Mouse (Mus musculus) hindbrain, embryonic 16.5 days (tissue): ENCODE results near the gene Fbxo36. TPM values are rescaled to one million over a fixed set of nuclear protein-coding genes. Genes with fewer than 3 reads are reported as not detected.
A peak's percentile ranks its signal among the peaks of the same experiment; 100 is the strongest.

ENCODE experiments used
- ATAC-seq: fragments of 200-750 bp; cut with Nextera tagmentation; 2 replicates; pipeline ENCODE4 v1.8.0; 2017; ENCODE audit warnings: moderate TSS enrichment, moderate library complexity
- H3K27ac ChIP-seq: fragments of 300-500 bp; sonication (generic); 2 replicates; pipeline ENCODE4 v1.5.1; 2014; ENCODE audit warnings: low read depth, mild to moderate bottlenecking, control low read depth, low read length, moderate library complexity
- H3K27me3 ChIP-seq: fragments of 300-500 bp; sonication (generic); replicated peaks from 2 replicates; pipeline ENCODE4 v1.6.1; 2014; ENCODE audit warnings: low read length; ENCODE audit not compliant: control insufficient read depth, insufficient read depth
- H3K36me3 ChIP-seq: fragments of 300-500 bp; sonication (generic); 2 replicates; pipeline ENCODE4 v1.6.1; 2014; ENCODE audit warnings: mild to moderate bottlenecking, low read length, moderate library complexity, mixed read lengths; ENCODE audit not compliant: control insufficient read depth, insufficient read depth
- H3K4me1 ChIP-seq: fragments of 300-500 bp; sonication (generic); 2 replicates; pipeline ENCODE4 v1.6.1; 2014; ENCODE audit warnings: low read depth, low read length; ENCODE audit not compliant: control insufficient read depth, insufficient read depth
- H3K4me2 ChIP-seq: fragments of 300-500 bp; sonication (generic); 2 replicates; pipeline ENCODE4 v1.6.1; 2014; ENCODE audit warnings: mild to moderate bottlenecking, low read length, control low read depth, moderate library complexity
- H3K4me3 ChIP-seq: fragments of 300-500 bp; sonication (generic); 2 replicates; pipeline ENCODE4 v1.5.1; 2014; ENCODE audit warnings: mild to moderate bottlenecking, low read length, control low read depth, moderate library complexity
- H3K9ac ChIP-seq: fragments of 300-500 bp; sonication (generic); 2 replicates; pipeline ENCODE4 v1.6.1; 2014; ENCODE audit warnings: low read depth, mild to moderate bottlenecking, control low read depth, low read length, moderate library complexity
- H3K9me3 ChIP-seq: fragments of 300-500 bp; sonication (generic); 2 replicates; pipeline ENCODE4 v1.6.1; 2014; ENCODE audit warnings: mild to moderate bottlenecking, low read length, moderate library complexity; ENCODE audit not compliant: control insufficient read depth
- WGBS: fragments of 180-500 bp; shearing (Covaris S2); extraction: QIAGEN DNeasy Blood & Tissue Kit; methylation state at CpG from one replicate; pipeline ENCODE4 v1.1.7; 2014; 5-methylcytosine and 5-hydroxymethylcytosine counted together
- polyA plus RNA-seq: library from polyadenylated mRNA; unstranded; fragments of >200 nt; fragmentation: Nextera tagmentation; extraction: Ambion mirVana; gene quantifications from 2 replicates; pipeline ENCODE4 v1.2.1, GENCODE M21; 2015

The Fbxo36 gene
- polyA plus RNA-seq, 1 experiment from 2014 or later: 6.1 TPM

- Histone ChIP-seq H3K36me3 (no peaks in the 10 kb centered on the region), H3K4me2 (no peak overlapping the region), H3K9ac (no peak overlapping the region), H3K4me3 (no peak overlapping the region), H3K4me1 (no peaks in the 10 kb centered on the region), H3K9me3 (no peaks in the 10 kb centered on the region), H3K27ac (no peak overlapping the region), H3K27me3 (no peaks in the 10 kb centered on the region)
- WGBS: 97% methylated on average over 3 of the region's 3 CpGs
- no peak for ATAC-seq
Observed at GRCm38 (mm10) chr1:84866706-84867230, 27.1 kb downstream of the Fbxo36 start.

GRCm38 (mm10) chr1:84868311-84868710 lies 28.7 kb downstream of the Fbxo36 start:
- no peaks in the 10 kb centered on the region for H3K36me3 ChIP-seq
- H3K4me2 ChIP-seq: no peak overlapping the region
- H3K27ac ChIP-seq: no peak overlapping the region
- H3K9me3 ChIP-seq: no peaks in the 10 kb centered on the region
- ATAC-seq: no peak
- H3K4me3 ChIP-seq: no peak overlapping the region
- H3K27me3 ChIP-seq: no peaks in the 10 kb centered on the region
- no peak overlapping the region for H3K9ac ChIP-seq
- H3K4me1 ChIP-seq: no peaks in the 10 kb centered on the region

GRCm38 (mm10) chr1:84868841-84869240 lies 29.2 kb downstream of the Fbxo36 start:
- 71% methylated on average over 4 of the region's 4 CpGs for WGBS
- H3K4me1 ChIP-seq: no peaks in the 10 kb centered on the region
- peak; percentile 56; the same call in 1 of the 2 replicates for ATAC-seq
- no peak overlapping the region for H3K27ac ChIP-seq
- H3K4me3 ChIP-seq: no peak overlapping the region
- H3K36me3 ChIP-seq: no peaks in the 10 kb centered on the region
- H3K9ac ChIP-seq: no peak overlapping the region
- no peaks in the 10 kb centered on the region for H3K27me3 ChIP-seq
- no peak overlapping the region for H3K4me2 ChIP-seq
- no peaks in the 10 kb centered on the region for H3K9me3 ChIP-seq

GRCm38 (mm10) chr1:84869498-84869897 lies 29.9 kb downstream of the Fbxo36 start:
- no peak overlapping the region for H3K9ac ChIP-seq
- WGBS: 52% methylated on average over 7 of the region's 7 CpGs
- H3K4me3 ChIP-seq: no peak overlapping the region
- no peaks in the 10 kb centered on the region for H3K36me3 ChIP-seq
- no peak overlapping the region for H3K4me2 ChIP-seq
- no peaks in the 10 kb centered on the region for H3K27me3 ChIP-seq
- H3K27ac ChIP-seq: no peak overlapping the region
- ATAC-seq: peak; percentile 24; the same call in 1 of the 2 replicates
- H3K4me1 ChIP-seq: no peaks in the 10 kb centered on the region
- no peaks in the 10 kb centered on the region for H3K9me3 ChIP-seq

- Histone ChIP-seq H3K4me1 (no peaks in the 10 kb centered on the region), H3K9ac (no peak overlapping the region), H3K9me3 (no peaks in the 10 kb centered on the region), H3K4me2 (no peak overlapping the region), H3K4me3 (no peak overlapping the region), H3K36me3 (no peaks in the 10 kb centered on the region), H3K27me3 (no peaks in the 10 kb centered on the region), H3K27ac (no peak overlapping the region)
- ATAC-seq: no peak
- WGBS: 75% methylated on average over 6 of the region's 6 CpGs
Observed at GRCm38 (mm10) chr1:84871131-84871530, 31.5 kb downstream of the Fbxo36 start.

GRCm38 (mm10) chr1:84872105-84872504 lies 32.5 kb downstream of the Fbxo36 start:
- H3K4me2 ChIP-seq: no peak overlapping the region
- no peaks in the 10 kb centered on the region for H3K4me1 ChIP-seq
- H3K27ac ChIP-seq: no peak overlapping the region
- WGBS: 11% methylated on average over 3 of the region's 3 CpGs
- H3K9ac ChIP-seq: no peak overlapping the region
- H3K36me3 ChIP-seq: no peaks in the 10 kb centered on the region
- H3K4me3 ChIP-seq: no peak overlapping the region
- no peaks in the 10 kb centered on the region for H3K27me3 ChIP-seq
- H3K9me3 ChIP-seq: no peaks in the 10 kb centered on the region
- no peak for ATAC-seq

GRCm38 (mm10) chr1:84872939-84873338 lies 33.3 kb downstream of the Fbxo36 start:
- Histone ChIP-seq H3K9me3 (no peaks in the 10 kb centered on the region), H3K4me2 (no peak overlapping the region), H3K4me1 (no peaks in the 10 kb centered on the region), H3K9ac (no peak overlapping the region), H3K36me3 (no peaks in the 10 kb centered on the region), H3K27me3 (no peaks in the 10 kb centered on the region), H3K27ac (no peak overlapping the region), H3K4me3 (no peak overlapping the region)
- WGBS: 77% methylated on average over 4 of the region's 4 CpGs
- ATAC-seq: no peak

- ATAC-seq: no peak
- H3K27ac ChIP-seq: no peak overlapping the region
- no peak overlapping the region for H3K4me2 ChIP-seq
- H3K4me3 ChIP-seq: no peak overlapping the region
- no peaks in the 10 kb centered on the region for H3K9me3 ChIP-seq
- no peaks in the 10 kb centered on the region for H3K27me3 ChIP-seq
- 86% methylated on average over 2 of the region's 2 CpGs for WGBS
- H3K9ac ChIP-seq: no peak overlapping the region
- H3K4me1 ChIP-seq: no peaks in the 10 kb centered on the region
- no peaks in the 10 kb centered on the region for H3K36me3 ChIP-seq
Observed at GRCm38 (mm10) chr1:84877590-84877989, 37.9 kb downstream of the Fbxo36 start.

GRCm38 (mm10) chr1:84879571-84880120 lies 40.0 kb downstream of the Fbxo36 start:
- H3K9me3 ChIP-seq: no peaks in the 10 kb centered on the region
- no peak for ATAC-seq

More at GRCm38 (mm10) chr1:84879571-84880120, 40.0 kb downstream of the Fbxo36 start:
- Histone ChIP-seq H3K27ac (no peak overlapping the region), H3K4me3 (no peak overlapping the region), H3K4me1 (no peaks in the 10 kb centered on the region), H3K36me3 (no peaks in the 10 kb centered on the region), H3K9ac (no peak overlapping the region), H3K4me2 (no peak overlapping the region), H3K27me3 (no peaks in the 10 kb centered on the region)
- 93% methylated on average over 8 of the region's 8 CpGs for WGBS
